Mouse (Mus musculus) liver, embryonic 14.5 days (tissue): ENCODE data around the gene Dmgdh.

Experiments
- CTCF ChIP-seq: IDR thresholded peaks from 2 replicates; pipeline ENCODE4 v1.5.1; 2016; ENCODE audit warnings: antibody characterized with exemption, low read depth, control low read depth
- EP300 ChIP-seq: IDR thresholded peaks from 2 replicates; pipeline ENCODE4 v1.6.1; 2016; ENCODE audit warnings: antibody characterized with exemption, low read depth

- TF ChIP-seq CTCF (no peak), EP300 (no peak)
These were observed 36.1 kb downstream of the Dmgdh start for GRCm38 (mm10) chr13:93710325-93710724.
